Mouse (Mus musculus) liver, embryonic 14.5 days (tissue): ENCODE measurements around the gene Usp36.

ENCODE experiments used
- CTCF ChIP-seq: IDR thresholded peaks from 2 replicates; pipeline ENCODE4 v1.5.1; 2016; ENCODE audit warnings: antibody characterized with exemption, low read depth, control low read depth
- EP300 ChIP-seq: IDR thresholded peaks from 2 replicates; pipeline ENCODE4 v1.6.1; 2016; ENCODE audit warnings: antibody characterized with exemption, low read depth

GRCm38 (mm10) chr11:118216468-118216867 lies 73.6 kb downstream of the Usp36 start:
- no peak for TF ChIP-seq EP300
- no peak for TF ChIP-seq CTCF
